16 mouse cellular contexts compared by ENCODE assay signal in genomic region chr17:84987834-84988410, GRCm38 (mm10). TPM values are rescaled to one million over a fixed set of nuclear protein-coding genes. Genes with fewer than 3 reads are reported as not detected.
DNase-seq lines count a peak whose midpoint lies in the region; ATAC-seq and TF ChIP-seq lines count a peak whose summit lies in the region.
"Had no signal": no experiment of that assay in that cellular context is flagged by ENCODE, and none has a peak within 500 bp of the region (broad histone marks: within the 10 kb centered on the region; RNA-seq: fewer than 3 reads in every experiment).

No protein-coding gene starts in this region.

- DNase-seq in heart, postnatal 10 days = peak; percentile 8 to 10
- no peak for DNase-seq in heart, adult 11 months
- DNase-seq in lung, postnatal 14 days = no peak
- DNase-seq in MEL (ENCODE audit: low read depth, low spot score) = peak; percentile 26
- DNase-seq in brain, embryonic 14.5 days (ENCODE audit: low read depth) = peak; percentile 27
- DNase-seq in adrenal gland, postnatal 25 days = no peak
- DNase-seq in layer of hippocampus, adult 9-11 months = no peak
- DNase-seq: adrenal gland, adult 2 months; cerebellum, adult 8-10 months; gastrocnemius, postnatal 36 days; kidney, postnatal 14 days; right cerebral cortex, adult 18-20 months; thymus, postnatal 4 days had no signal

- TF ChIP-seq RAD21 in MEL (IDR thresholded peaks at IDR 0.05; ENCODE audit: low read depth, low read length) = no peak

- no peaks in the 10 kb centered on the region for H3K9me3 ChIP-seq in lung, embryonic 15.5 days
- H3K9me3 ChIP-seq in MEL (replicated peaks; ENCODE audit: insufficient read depth, low read length) = no peaks in the 10 kb centered on the region

- no peak for TF ChIP-seq EP300 in MEL (IDR thresholded peaks at IDR 0.05; ENCODE audit: low read depth in 1 of 2, low read length in 2 of 2)

- no peaks in the 10 kb centered on the region for H3K27me3 ChIP-seq in lung, embryonic 15.5 days
- H3K27me3 ChIP-seq in MEL (ENCODE audit: control insufficient read depth in 1 of 2, insufficient read depth in 2 of 2, low read length in 2 of 2) = no peaks in the 10 kb centered on the region
- H3K27me3 ChIP-seq: CH12.LX, Patski had no signal

- 74% methylated on average over 3 of the region's 3 CpGs for WGBS in lung, embryonic 15.5 days

- no peaks in the 10 kb centered on the region for H3K36me3 ChIP-seq in lung, embryonic 15.5 days
- H3K36me3 ChIP-seq in MEL (ENCODE audit: control insufficient read depth in 1 of 2, insufficient read depth in 2 of 2, low read length in 2 of 2) = peaks cover 0 to 31% of the 10 kb centered on the region in 2 experiments; a peak in 2 of 4 replicates

- H3K27ac ChIP-seq in lung, embryonic 15.5 days = no peak overlapping the region
- peak overlapping the region; percentile 37 for H3K27ac ChIP-seq in MEL (ENCODE audit: control insufficient read depth, low read depth, low read length)

- no peak overlapping the region for H3K4me3 ChIP-seq in lung, embryonic 15.5 days
- H3K4me3 ChIP-seq in MEL (ENCODE audit: control insufficient read depth in 1 of 2, insufficient read depth in 1 of 2, low read depth in 2 of 2, low read length in 2 of 2) = no peak overlapping the region

- peaks cover 10% of the 10 kb centered on the region for H3K4me1 ChIP-seq in lung, embryonic 15.5 days
- H3K4me1 ChIP-seq in MEL (ENCODE audit: control insufficient read depth in 1 of 2, insufficient read depth in 2 of 2, low read length in 2 of 2) = peaks cover 16 to 23% of the 10 kb centered on the region in 2 experiments

- peaks cover 49% of the 10 kb centered on the region for H3K79me2 ChIP-seq in MEL (ENCODE audit: control insufficient read depth, insufficient read depth, low read length, poor library complexity)

- peak; percentile 52; the same call in 1 of the 2 replicates for ATAC-seq in lung, embryonic 15.5 days (ENCODE audit: borderline replicate concordance, extremely low read depth, low FRiP score, low TSS enrichment)
- ATAC-seq: Patski had no signal

- no peak for TF ChIP-seq POLR2A in MEL (IDR thresholded peaks at IDR 0.05; ENCODE audit: control insufficient read depth in 1 of 2, insufficient read depth in 1 of 2, low read depth in 1 of 2, low read length in 2 of 2, poor library complexity in 1 of 2)
- TF ChIP-seq POLR2A in brain, embryonic 14.5 days (IDR thresholded peaks at IDR 0.05; ENCODE audit: borderline replicate concordance, extremely low read depth, insufficient read depth, insufficient read length, poor library complexity, severe bottlenecking) = no peak

- intact Hi-C loops in heart, postnatal 10 days (cut with DNase I) = no loop called here

- TF ChIP-seq CTCF in MEL (IDR thresholded peaks at IDR 0.05 in 2 of 3, conservative IDR thresholded peaks at IDR 0.05 in 1 of 3; ENCODE audit: control insufficient read depth in 1 of 3, insufficient read depth in 1 of 3, low read depth in 2 of 3, low read length in 3 of 3, poor library complexity in 1 of 3, severe bottlenecking in 1 of 3) = no peak
- no peak for TF ChIP-seq CTCF in brain, embryonic 14.5 days (IDR thresholded peaks at IDR 0.05; ENCODE audit: borderline replicate concordance, extremely low read depth, insufficient read depth, insufficient read length)

- no peak overlapping the region for H3K4me2 ChIP-seq in lung, embryonic 15.5 days

- no peak overlapping the region for H3K9ac ChIP-seq in lung, embryonic 15.5 days
- H3K9ac ChIP-seq in MEL (ENCODE audit: control insufficient read depth, low read depth, low read length, poor library complexity, severe bottlenecking) = no peak overlapping the region

TF ChIP-seq in MEL, 35 proteins besides CTCF, POLR2A, EP300 and RAD21:
- TF ChIP-seq RCOR1 (IDR thresholded peaks at IDR 0.05; ENCODE audit: low read depth, low read length) = no peak
- no peak for TF ChIP-seq MAZ (IDR thresholded peaks at IDR 0.05; ENCODE audit: low read depth, low read length)
- no peak for TF ChIP-seq MAX (IDR thresholded peaks at IDR 0.05; ENCODE audit: low read length)
- TF ChIP-seq ZKSCAN1 (IDR thresholded peaks at IDR 0.05; ENCODE audit: low read depth, low read length) = no peak
- TF ChIP-seq CHD1 (IDR thresholded peaks at IDR 0.05; ENCODE audit: low read depth, low read length) = no peak

RNA-seq across cellular contexts. Expression of gene Ppm1b, which starts 31.4 kb away (rescaled TPM):
- total RNA-seq in heart, postnatal 10 days (2021) = 10 to 100 TPM; 88.4 to 88.8 TPM
- polyA plus RNA-seq in lung, embryonic 15.5 days (2015; fragmentation: Nextera tagmentation; extraction: Ambion mirVana) = 62.5 and 67.5 TPM in 2 replicates
- total RNA-seq in MEL (2012; rRNA removed) = 45.7 and 48.6 TPM in 2 replicates
- 10 to 100 TPM in 1 of 2 experiments, not detected in 1; 51.6 TPM for polyA plus RNA-seq in MEL (2012; ENCODE audit: insufficient read depth in 1 of 2, insufficient read length in 2 of 2, low read depth in 1 of 2, low replicate concordance in 2 of 2, missing spikeins in 1 of 2)
- polyA plus RNA-seq in brain, embryonic 14.5 days (2012; rRNA removed) = 71.0 and 84.2 TPM in 2 replicates
- 143 and 172 TPM in 2 replicates for total RNA-seq in adrenal gland, postnatal 25 days (2021)

RNA-seq across cellular contexts. Expression of gene Slc3a1, which starts 40.3 kb away (rescaled TPM):
- total RNA-seq in heart, postnatal 10 days (2021) = under 1 TPM in 1 of 2 experiments, not detected in 1; 0.17 TPM
- 0.14 and 0.29 TPM in 2 replicates for polyA plus RNA-seq in lung, embryonic 15.5 days (2015; fragmentation: Nextera tagmentation; extraction: Ambion mirVana)
- 0.08 and 0.10 TPM in 2 replicates for total RNA-seq in MEL (2012; rRNA removed)
- under 1 TPM in 1 of 2 experiments, not detected in 1; 0.08 TPM for polyA plus RNA-seq in MEL (2012; ENCODE audit: insufficient read depth in 1 of 2, insufficient read length in 2 of 2, low read depth in 1 of 2, low replicate concordance in 2 of 2, missing spikeins in 1 of 2)
- 1.3 and 1.6 TPM in 2 replicates for polyA plus RNA-seq in brain, embryonic 14.5 days (2012; rRNA removed)
- total RNA-seq in adrenal gland, postnatal 25 days (2021) = 0.38 and 0.79 TPM in 2 replicates
- total RNA-seq: gastrocnemius, postnatal 36 days had no signal

Comparison
In these comparisons a context has a peak if more than half of its experiments do, and no peak if none do; other contexts are left out.
1. DNase-seq: peak in heart, postnatal 10 days (2 of 2), MEL (single experiment) and brain, embryonic 14.5 days (single experiment); none in heart, adult 11 months (single experiment), lung, postnatal 14 days (single experiment), adrenal gland, postnatal 25 days (single experiment) and layer of hippocampus, adult 9-11 months (single experiment).